Mouse (Mus musculus) urinary bladder, postnatal 4 days (tissue): ENCODE results near the gene Tead1.

Experiments
- DNase-seq, 2 experiments: peaks; one replicate each; pipeline ENCODE4 v3.0.0; 2021 to 2022; ENCODE audit warnings: low spot score in 2 of 2

Tead1 gene

GRCm38 (mm10) chr7:112721859-112722258, 42.7 kb downstream of the Tead1 start:
- DNase-seq = no peak

GRCm38 (mm10) chr7:112728399-112728798, 49.3 kb downstream of the Tead1 start:
- no peak for DNase-seq

- no peak for DNase-seq
These were observed 51.1 kb downstream of the Tead1 start for GRCm38 (mm10) chr7:112730209-112730608.

GRCm38 (mm10) chr7:112731584-112731983, 52.5 kb downstream of the Tead1 start:
- no peak for DNase-seq

GRCm38 (mm10) chr7:112739174-112739573, 60.1 kb downstream of the Tead1 start:
- DNase-seq = no peak

- DNase-seq = no peak
These were observed 62.7 kb downstream of the Tead1 start for GRCm38 (mm10) chr7:112741790-112742189.

- no peak for DNase-seq
These were observed 63.9 kb downstream of the Tead1 start for GRCm38 (mm10) chr7:112743063-112743462.

- DNase-seq = peak; percentile 51 to 66
These were observed 64.7 kb downstream of the Tead1 start for GRCm38 (mm10) chr7:112743621-112744395.

- no peak for DNase-seq
These were observed 68.1 kb downstream of the Tead1 start for GRCm38 (mm10) chr7:112747187-112747586.

- no peak for DNase-seq
These were observed 68.7 kb downstream of the Tead1 start for GRCm38 (mm10) chr7:112747836-112748235.

- no peak for DNase-seq
These were observed 69.2 kb downstream of the Tead1 start for GRCm38 (mm10) chr7:112748327-112748726.

- DNase-seq = no peak
These were observed 71.0 kb downstream of the Tead1 start for GRCm38 (mm10) chr7:112750101-112750500.

- no peak for DNase-seq
These were observed 73.2 kb downstream of the Tead1 start for GRCm38 (mm10) chr7:112752311-112752710.

- no peak for DNase-seq
These were observed 74.2 kb downstream of the Tead1 start for GRCm38 (mm10) chr7:112753314-112753713.

- DNase-seq = no peak
These were observed 80.3 kb downstream of the Tead1 start for GRCm38 (mm10) chr7:112759359-112759975.

- no peak for DNase-seq
These were observed 81.2 kb downstream of the Tead1 start for GRCm38 (mm10) chr7:112760293-112760692.

- no peak for DNase-seq
These were observed 81.7 kb downstream of the Tead1 start for GRCm38 (mm10) chr7:112760782-112761181.

- DNase-seq = no peak
These were observed 83.8 kb downstream of the Tead1 start for GRCm38 (mm10) chr7:112762870-112763269.

GRCm38 (mm10) chr7:112763513-112763912, 84.4 kb downstream of the Tead1 start:
- no peak for DNase-seq

- DNase-seq = no peak
These were observed 85.8 kb downstream of the Tead1 start for GRCm38 (mm10) chr7:112764921-112765320.

- no peak for DNase-seq
These were observed 90.7 kb downstream of the Tead1 start for GRCm38 (mm10) chr7:112769866-112770265.

- DNase-seq = no peak
These were observed 92.3 kb downstream of the Tead1 start for GRCm38 (mm10) chr7:112771461-112771860.

GRCm38 (mm10) chr7:112772777-112773176, 93.7 kb downstream of the Tead1 start:
- DNase-seq = no peak
